Mouse (Mus musculus) frontal cortex, postnatal 10 days (tissue): ENCODE data around the gene Kpna4.

Source experiments
- DNase-seq, 2 experiments: peaks; one replicate each; pipeline ENCODE4 v3.0.0; 2022; ENCODE audit warnings: low spot score in 2 of 2, mixed read lengths in 1 of 2

The Kpna4 gene

DNA sequence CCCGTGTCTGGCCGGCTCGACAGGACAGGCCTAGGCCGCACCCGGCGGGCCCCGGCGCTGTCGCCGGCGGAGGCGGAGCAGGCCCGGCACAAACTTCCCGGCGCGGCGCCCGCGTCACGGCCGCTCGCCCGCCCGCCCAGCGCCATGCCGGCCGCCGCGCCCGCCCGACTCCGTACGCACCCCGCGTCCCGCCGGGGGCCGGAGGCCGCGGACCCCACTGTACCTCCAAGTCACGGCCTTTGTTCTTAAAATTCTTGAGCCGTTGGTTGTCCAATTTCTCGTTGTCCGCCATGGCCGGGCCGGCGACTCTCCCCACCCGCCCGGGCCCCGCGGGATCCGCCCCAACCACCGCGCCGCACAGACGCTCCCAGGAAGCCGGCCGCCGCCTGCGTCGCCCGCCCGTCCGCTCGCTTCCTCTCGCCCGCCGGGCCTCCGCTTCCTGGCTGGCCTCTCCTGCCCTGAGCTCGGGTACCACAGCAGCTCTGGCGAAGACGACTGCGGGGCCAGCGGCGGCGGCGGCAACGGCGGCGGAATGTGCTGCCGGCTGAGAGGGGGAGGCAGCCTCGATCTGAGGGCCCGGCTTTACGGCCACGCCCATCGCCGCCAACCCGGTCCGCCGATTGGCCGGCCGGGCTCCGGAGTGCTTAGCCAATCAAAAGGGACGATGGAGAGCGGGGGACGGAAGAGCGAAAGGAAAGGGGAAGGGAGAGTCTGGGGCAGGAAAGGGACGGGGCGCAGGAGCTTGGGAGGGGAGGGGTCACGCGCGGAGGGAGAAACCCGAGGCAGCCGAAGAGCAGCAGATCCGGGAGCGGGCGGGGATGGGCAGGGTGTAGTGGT lies at the start of gene Kpna4:
Kpna4 (minus strand) TSS at position 605 of the 837 bp plus-strand sequence.
- peak; percentile 92 to 95 for DNase-seq

- DNase-seq = no peak
Observed at GRCm38 (mm10) chr3:69175229-69175628, 48.3 kb upstream of the Kpna4 start.

GRCm38 (mm10) chr3:69171123-69171522 lies 44.2 kb upstream of the Kpna4 start:
- DNase-seq = no peak

GRCm38 (mm10) chr3:69169796-69170195 lies 42.9 kb upstream of the Kpna4 start:
- DNase-seq = no peak

DNA sequence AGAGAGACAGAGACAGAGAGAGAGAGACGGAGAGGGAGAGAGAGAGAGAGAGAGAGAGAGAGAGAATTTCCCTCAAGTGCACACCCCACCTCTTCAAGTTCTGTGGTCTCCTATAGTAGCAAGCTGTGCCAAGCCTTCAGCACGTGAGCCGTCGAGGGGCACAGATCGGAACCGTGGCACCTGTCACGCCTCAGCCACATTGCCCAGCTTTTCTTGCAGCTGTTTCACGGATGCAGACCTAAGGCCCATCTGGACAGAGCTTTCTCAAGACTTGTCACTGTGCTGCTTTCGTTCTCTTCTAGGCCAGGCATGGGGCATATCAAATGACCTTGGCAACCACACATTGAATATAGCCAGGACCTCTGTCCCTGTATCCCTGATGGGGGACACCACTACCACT lies 41.8 kb upstream of the Kpna4 start:
- no peak for DNase-seq

GRCm38 (mm10) chr3:69163057-69163456 lies 36.1 kb upstream of the Kpna4 start:
- no peak for DNase-seq

- no peak for DNase-seq
Observed at GRCm38 (mm10) chr3:69160429-69160828, 33.5 kb upstream of the Kpna4 start.

DNA sequence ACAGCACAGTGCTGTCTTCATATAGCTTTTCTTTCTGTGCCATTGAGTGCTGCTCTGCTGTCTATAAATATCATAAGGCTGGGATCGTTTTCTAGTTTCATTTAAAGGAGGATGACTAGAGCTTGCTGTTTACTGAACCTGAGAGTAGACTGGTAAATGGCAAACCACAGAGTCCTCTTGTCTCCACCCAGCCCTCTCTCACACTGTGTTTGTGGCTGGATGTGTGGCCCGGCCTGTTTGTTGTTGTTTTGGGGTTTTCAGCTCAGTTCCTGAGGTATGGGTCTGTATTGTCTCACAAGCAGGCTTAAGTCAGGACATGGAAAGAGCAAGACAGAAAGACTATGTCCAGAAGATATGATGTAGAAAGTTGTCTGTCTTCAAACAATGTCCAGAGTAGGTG lies 32.6 kb upstream of the Kpna4 start:
- DNase-seq = no peak

DNA sequence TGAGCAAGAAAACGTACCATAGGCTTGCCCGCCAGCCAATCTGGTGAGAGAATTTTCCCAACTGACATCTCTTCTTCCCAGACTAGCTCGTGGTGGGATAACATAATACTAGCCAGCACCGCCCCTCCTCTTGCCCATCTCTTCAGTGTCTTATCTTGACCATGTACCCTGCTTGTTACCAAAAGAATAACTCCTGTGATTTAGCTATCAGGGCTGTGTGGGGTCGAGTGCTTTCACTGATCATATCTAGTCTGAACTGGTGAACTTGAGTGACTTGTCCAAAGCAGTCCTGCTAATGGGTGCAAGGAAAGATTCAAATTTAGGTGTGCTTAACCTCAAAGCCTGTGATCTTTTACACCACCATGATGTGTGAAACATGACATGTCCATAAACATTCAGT lies 31.0 kb upstream of the Kpna4 start:
- no peak for DNase-seq

DNA sequence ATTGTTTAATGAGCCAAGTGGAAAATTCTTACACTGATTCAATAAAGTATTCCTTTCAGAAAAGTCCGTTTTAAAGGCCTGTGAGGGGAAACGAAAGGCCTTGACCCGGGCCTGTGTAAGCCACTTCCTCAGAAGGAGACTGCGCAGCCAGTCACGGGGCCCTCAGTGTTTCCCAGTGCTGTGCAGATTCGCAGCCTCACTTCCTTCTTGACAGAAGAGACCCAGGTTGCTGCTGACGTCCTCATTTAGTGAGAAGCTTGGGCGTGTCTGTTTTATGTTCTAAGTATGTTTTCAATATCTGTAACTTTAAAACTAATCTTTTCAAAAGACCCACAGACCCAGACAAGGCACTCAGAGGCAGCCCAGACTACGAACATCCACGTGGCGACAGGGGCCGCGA lies 29.6 kb upstream of the Kpna4 start:
- peak in 1 of 2 experiments; percentile 24 for DNase-seq

GRCm38 (mm10) chr3:69154691-69155090 lies 27.8 kb upstream of the Kpna4 start:
- no peak for DNase-seq

GRCm38 (mm10) chr3:69150921-69151320 lies 24.0 kb upstream of the Kpna4 start:
- DNase-seq = no peak

DNA sequence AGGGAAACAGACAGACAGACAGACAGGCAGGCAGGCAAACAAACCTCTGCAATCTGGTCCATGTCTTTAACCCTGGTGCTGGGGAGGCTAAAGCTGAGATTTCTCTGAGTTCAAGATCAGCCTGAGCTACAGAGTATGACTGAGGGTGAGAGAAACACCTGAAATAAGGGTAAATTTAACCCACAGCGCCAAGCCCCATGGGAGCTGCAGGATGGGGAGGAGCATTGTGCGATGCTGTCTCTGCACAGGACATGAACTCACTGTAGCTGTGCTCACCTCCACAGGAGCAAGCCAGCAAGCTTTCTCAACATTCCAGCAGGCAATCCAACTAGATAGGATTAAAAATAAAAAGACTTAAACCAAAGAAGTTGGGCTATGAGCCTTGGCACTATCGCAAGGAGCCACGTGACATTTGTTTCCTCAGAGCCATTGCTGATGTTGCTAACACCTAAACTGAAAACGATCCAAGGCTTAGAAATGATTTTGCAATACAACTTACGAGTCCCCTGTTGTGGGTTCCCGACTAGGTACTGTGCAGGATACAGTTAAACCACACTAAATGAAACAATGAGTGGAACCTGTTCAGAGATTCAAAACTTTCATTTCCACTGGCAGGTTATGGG lies 15.6 kb upstream of the Kpna4 start:
- DNase-seq = no peak

GRCm38 (mm10) chr3:69140851-69141250 lies 13.9 kb upstream of the Kpna4 start:
- DNase-seq = no peak

- no peak for DNase-seq
Observed at GRCm38 (mm10) chr3:69136059-69136458, 9.1 kb upstream of the Kpna4 start.

DNA sequence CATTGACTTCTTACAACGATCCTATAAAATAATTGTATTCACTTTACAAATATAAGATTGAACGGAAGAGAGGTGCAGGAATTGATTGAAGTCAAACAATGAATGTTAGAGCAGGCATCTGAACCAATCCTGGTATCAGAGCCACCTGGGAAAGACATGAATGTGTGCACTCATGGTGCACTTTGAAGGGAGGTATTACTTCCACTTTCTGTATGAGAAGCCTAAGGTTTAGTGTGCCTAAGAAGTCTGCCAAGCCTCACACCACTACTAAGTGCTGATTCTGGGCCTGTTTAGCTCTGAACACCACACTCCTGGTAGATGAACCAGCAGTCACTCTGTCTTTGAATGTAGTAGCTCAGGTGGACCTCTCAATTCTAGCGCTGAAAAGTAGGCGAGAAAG lies 4.1 kb upstream of the Kpna4 start:
- DNase-seq = no peak

- no peak for DNase-seq
Observed at GRCm38 (mm10) chr3:69127693-69128092, 780 bp upstream of the Kpna4 start.

- DNase-seq = no peak
Observed at GRCm38 (mm10) chr3:69127346-69127678, 399 bp upstream of the Kpna4 start.

- peak in 1 of 2 experiments; percentile 26 for DNase-seq
Observed at GRCm38 (mm10) chr3:69125891-69126508, 913 bp downstream of the Kpna4 start.

- DNase-seq = no peak
Observed at GRCm38 (mm10) chr3:69125461-69125860, 1.5 kb downstream of the Kpna4 start.

- DNase-seq = no peak
Observed at GRCm38 (mm10) chr3:69118827-69119226, 8.1 kb downstream of the Kpna4 start.

DNA sequence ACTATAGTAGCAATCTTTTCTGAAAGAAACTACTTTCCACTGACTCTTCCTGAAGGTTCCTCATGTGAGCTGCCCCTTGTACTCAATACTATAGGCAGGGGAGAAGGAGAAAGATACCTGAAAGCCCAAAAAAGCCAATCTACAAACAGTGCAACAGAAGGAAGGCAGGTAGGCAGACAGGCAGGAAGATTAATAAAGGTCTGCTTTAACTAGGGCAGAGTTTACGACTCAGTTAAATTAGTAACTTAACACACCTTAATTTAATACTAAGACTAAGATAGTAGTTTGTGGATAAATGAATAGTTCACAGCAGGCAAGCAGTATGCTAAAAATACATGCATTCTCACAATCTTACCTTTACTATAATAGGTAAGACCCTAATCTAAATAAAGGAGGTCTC lies 12.2 kb downstream of the Kpna4 start:
- no peak for DNase-seq

GRCm38 (mm10) chr3:69113956-69114355 lies 13.0 kb downstream of the Kpna4 start:
- DNase-seq = no peak
